Mouse (Mus musculus) heart, embryonic 16.5 days (tissue): ENCODE measurements at regions not wholly inside any gene's neighbourhood (a gene's known extent, or its start where the extent isn't known, plus 50 kb on each side); places are given as distances from the start of the nearest gene placed in this dataset.

Experiments used
- ATAC-seq: fragments of 200-750 bp; cut with Nextera tagmentation; replicated peaks from 2 replicates; pipeline ENCODE4 v1.8.0; 2017; ENCODE audit warnings: moderate number of reproducible peaks; ENCODE audit not compliant: insufficient read depth, low FRiP score; ENCODE audit errors: extremely low read depth
- H3K27ac ChIP-seq: fragments of 300-500 bp; sonication (generic); 2 replicates; pipeline ENCODE4 v1.5.1; 2014; ENCODE audit warnings: mild to moderate bottlenecking, low read length, control low read depth, moderate library complexity
- H3K27me3 ChIP-seq: fragments of 300-500 bp; sonication (generic); 2 replicates; pipeline ENCODE4 v1.6.1; 2014; ENCODE audit warnings: low read length, mixed read lengths; ENCODE audit not compliant: control insufficient read depth, insufficient read depth
- H3K36me3 ChIP-seq: fragments of 300-500 bp; sonication (generic); 2 replicates; pipeline ENCODE4 v1.6.1; 2014; ENCODE audit not compliant: control insufficient read depth, insufficient read depth
- H3K4me1 ChIP-seq: fragments of 300-500 bp; sonication (generic); 2 replicates; pipeline ENCODE4 v1.6.1; 2014; ENCODE audit warnings: low read length, mixed read lengths; ENCODE audit not compliant: control insufficient read depth, insufficient read depth
- H3K4me2 ChIP-seq: fragments of 300-500 bp; sonication (generic); 2 replicates; pipeline ENCODE4 v1.6.1; 2014; ENCODE audit warnings: low read depth, mild to moderate bottlenecking, control low read depth, low read length
- H3K4me3 ChIP-seq: fragments of 300-500 bp; sonication (generic); 2 replicates; pipeline ENCODE4 v1.5.1; 2014; ENCODE audit warnings: mild to moderate bottlenecking, control low read depth, low read length
- H3K9ac ChIP-seq: fragments of 300-500 bp; sonication (generic); 2 replicates; pipeline ENCODE4 v1.6.1; 2014; ENCODE audit warnings: low read length, control low read depth
- H3K9me3 ChIP-seq: fragments of 300-500 bp; sonication (generic); replicated peaks from 2 replicates; pipeline ENCODE4 v1.6.1; 2016; ENCODE audit warnings: low read length; ENCODE audit not compliant: control insufficient read depth
- WGBS: fragments of 180-500 bp; shearing (Covaris S2); extraction: QIAGEN DNeasy Blood & Tissue Kit; methylation state at CpG from one replicate; pipeline ENCODE4 v1.1.7; 2014; 5-methylcytosine and 5-hydroxymethylcytosine counted together

DNA sequence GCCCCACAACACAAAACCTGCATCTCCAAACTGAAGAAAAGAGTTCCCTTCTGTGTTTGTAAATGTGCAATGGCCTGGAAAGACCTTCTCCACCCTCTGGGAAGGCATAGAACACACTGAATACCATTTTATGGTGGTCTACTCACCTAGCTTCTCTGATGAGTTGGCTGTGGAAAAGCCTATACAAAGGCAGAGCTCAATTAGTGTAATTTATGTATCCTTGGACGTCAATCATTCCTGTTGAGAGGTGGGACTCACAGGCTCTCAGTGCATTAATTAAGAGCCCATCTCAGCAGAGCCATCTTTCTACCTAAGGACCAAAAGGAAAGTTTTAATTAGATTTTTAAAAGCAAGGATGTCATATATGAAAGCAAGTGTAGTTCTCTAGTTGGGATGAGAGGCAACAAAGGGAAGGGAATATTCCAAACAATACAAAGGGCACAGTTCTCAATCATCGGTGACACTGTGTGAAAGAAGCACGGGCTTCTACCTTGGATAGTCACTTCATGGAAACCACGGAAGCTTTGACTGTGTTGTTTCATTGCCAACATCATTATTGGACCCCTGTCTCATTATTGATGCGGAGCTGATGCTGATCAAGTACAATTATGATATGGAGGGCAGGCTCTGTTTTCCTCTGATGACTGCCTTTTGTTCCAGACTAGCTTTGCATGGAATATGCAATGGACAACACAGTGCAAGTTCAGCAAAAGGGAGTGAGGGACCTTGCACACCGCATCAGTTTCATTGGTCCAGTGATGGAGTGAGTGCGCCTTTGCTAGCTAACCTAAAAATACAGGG is 392.5 kb upstream of the Tenm3 start:
- Histone ChIP-seq H3K4me1 (no peaks in the 10 kb centered on the region), H3K4me3 (no peak overlapping the region), H3K9ac (no peak overlapping the region), H3K36me3 (no peaks in the 10 kb centered on the region), H3K27me3 (no peaks in the 10 kb centered on the region), H3K27ac (no peak overlapping the region), H3K4me2 (no peak overlapping the region), H3K9me3 (no peaks in the 10 kb centered on the region)
- ATAC-seq, result no peak
- 80% methylated on average over 7 of the region's 7 CpGs for WGBS

DNA sequence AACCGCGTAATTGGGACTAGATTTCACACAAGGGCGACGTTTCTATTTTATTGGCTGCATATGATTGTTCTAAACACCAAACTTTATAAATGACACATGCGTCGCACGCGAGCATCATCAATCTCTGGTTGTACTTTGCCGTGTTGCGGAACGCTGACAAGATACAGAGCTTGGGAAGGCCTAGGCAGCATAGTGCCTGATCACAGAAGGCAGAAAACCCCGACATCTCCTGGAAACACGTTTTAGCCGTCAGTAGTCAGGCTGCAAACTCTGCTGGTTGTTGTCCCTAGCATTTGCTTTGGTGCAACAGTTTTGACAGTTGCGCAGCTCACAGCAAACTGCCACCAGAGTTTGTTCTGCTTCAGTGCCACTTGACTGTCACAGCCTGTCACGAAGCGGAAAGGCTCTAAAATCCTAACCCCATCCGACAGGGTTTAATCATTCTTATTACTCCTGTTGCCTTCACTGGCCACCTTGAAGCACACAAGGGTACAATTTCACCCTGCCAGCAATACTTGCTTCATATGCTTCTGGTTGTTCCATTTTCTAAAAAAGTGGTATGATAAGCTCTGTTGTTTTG is 380.2 kb upstream of the Tenm3 start:
- H3K36me3 ChIP-seq, result no peaks in the 10 kb centered on the region
- H3K4me2 ChIP-seq, result no peak overlapping the region
- no peak overlapping the region for H3K27ac ChIP-seq
- H3K4me1 ChIP-seq, result no peaks in the 10 kb centered on the region
- no peak overlapping the region for H3K9ac ChIP-seq
- no peaks in the 10 kb centered on the region for H3K27me3 ChIP-seq
- H3K4me3 ChIP-seq, result no peak overlapping the region
- 79% methylated on average over 18 of the region's 18 CpGs for WGBS
- H3K9me3 ChIP-seq, result no peaks in the 10 kb centered on the region
- no peak for ATAC-seq

DNA sequence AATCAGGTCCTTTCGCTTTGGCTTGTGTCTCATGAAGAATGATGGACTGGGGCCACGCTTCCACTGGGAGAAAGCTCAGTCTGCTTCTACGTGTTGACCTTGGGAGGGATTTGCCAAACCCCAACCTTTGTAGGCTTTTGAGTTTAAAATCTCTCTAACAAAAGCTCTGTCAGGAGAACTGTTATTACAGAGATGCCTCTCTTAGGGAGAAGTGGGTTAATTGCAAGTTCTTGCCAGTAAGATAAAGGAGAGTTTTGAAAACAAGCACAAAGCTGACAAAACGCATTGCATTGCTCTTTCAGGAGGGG is 351.5 kb upstream of the Tenm3 start:
- H3K27ac ChIP-seq, result no peak overlapping the region
- 74% methylated on average over 4 of the region's 4 CpGs for WGBS
- no peak for ATAC-seq

DNA sequence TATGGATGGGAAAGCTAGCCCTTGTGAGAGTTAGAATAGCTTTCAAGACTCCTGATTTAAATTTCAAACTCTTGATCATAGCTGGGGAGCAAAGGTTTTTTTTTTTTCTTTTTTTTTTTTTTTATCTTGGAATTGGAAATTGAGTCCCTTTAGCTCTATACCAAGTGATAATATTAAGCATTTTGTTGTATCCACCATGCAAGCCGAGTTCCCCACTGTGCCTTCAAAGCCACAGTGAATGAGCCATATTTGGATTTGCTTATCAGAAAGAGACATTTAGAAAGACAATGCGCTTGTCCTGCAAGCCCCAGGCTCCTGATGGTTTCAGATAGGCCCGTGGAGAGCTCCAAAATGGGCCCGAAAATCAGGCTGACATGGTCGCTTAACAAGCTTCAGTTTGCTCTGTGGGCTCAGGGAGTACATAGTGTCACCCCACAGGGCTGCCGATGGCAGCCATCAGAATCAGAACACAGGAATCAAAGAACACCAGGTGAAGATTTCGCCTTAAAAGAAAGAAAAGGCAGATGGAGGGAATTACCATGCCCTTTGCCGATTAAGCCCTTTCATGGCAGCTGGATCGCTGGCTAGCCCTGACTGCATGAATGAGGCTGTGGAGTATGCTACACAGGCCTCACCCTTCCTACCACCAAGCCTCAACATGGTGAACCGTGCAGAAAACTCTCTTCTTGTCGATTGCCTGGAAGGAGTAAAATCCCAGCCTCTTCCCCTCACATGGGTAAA is 351.0 kb upstream of the Tenm3 start:
- Histone ChIP-seq H3K4me2 (no peak overlapping the region), H3K4me1 (no peaks in the 10 kb centered on the region), H3K36me3 (no peaks in the 10 kb centered on the region), H3K4me3 (no peak overlapping the region), H3K27me3 (no peaks in the 10 kb centered on the region), H3K27ac (no peak overlapping the region), H3K9ac (no peak overlapping the region), H3K9me3 (no peaks in the 10 kb centered on the region)
- WGBS, result 65% methylated on average over 11 of the region's 11 CpGs
- no peak for ATAC-seq

More for the DNA sequence above, 351.5 kb upstream of the Tenm3 start:
- Histone ChIP-seq H3K9me3 (0 out of 2 replicates have a peak, but pooled peaks cover under 1% of the 10 kb centered on the region), H3K4me1 (no peaks in the 10 kb centered on the region), H3K27me3 (no peaks in the 10 kb centered on the region), H3K36me3 (no peaks in the 10 kb centered on the region), H3K4me2 (no peak overlapping the region), H3K9ac (no peak overlapping the region), H3K4me3 (no peak overlapping the region)

DNA sequence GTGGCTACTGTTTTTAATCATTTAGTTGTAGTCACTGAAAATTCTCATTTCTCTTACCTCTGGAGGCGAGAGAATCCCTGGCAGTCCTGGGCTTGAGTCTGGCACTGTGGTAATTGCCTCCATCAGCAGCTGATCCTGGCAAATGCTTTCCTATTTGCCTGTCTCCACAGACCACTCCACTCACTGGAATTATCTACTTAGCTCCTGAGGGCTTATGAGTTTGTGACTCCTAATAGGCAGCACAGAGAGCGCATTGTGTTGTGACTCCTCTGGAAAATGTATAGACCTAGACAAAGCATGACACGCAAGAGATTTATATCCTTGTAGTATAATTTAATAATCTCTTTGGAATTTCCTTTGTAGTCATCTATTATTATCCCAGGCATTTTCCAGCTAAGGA is 343.1 kb upstream of the Tenm3 start:
- WGBS, result 79% methylated on average over 3 of the region's 3 CpGs
- no peak overlapping the region for H3K4me3 ChIP-seq
- H3K4me1 ChIP-seq, result no peaks in the 10 kb centered on the region
- H3K36me3 ChIP-seq, result no peaks in the 10 kb centered on the region
- H3K4me2 ChIP-seq, result no peak overlapping the region
- H3K9ac ChIP-seq, result no peak overlapping the region
- H3K27ac ChIP-seq, result no peak overlapping the region
- no peak for ATAC-seq
- no peaks in the 10 kb centered on the region for H3K27me3 ChIP-seq
- no peaks in the 10 kb centered on the region for H3K9me3 ChIP-seq

DNA sequence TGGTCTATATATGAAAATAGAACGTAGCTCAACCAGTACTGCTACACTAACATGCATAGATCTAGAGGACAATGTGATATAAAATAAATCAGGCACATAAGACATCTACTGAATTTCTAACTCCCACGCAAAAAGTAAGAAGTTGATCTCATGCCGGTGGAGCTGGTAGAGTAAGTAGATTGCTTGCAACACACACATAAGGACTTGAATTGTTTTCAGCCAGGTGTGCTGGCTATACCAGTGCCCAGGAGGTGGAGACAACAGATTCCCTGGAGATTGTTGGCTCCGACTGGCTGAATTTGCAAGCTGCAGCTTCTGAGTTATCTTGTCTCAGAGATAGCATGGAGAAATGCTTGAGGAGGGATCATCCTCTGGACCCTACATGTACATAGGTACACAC is 331.6 kb upstream of the Tenm3 start:
- Histone ChIP-seq H3K4me3 (no peak overlapping the region), H3K36me3 (no peaks in the 10 kb centered on the region), H3K9ac (no peak overlapping the region), H3K4me2 (no peak overlapping the region), H3K27me3 (no peaks in the 10 kb centered on the region), H3K4me1 (no peaks in the 10 kb centered on the region), H3K27ac (no peak overlapping the region), H3K9me3 (no peaks in the 10 kb centered on the region)
- 70% methylated on average over 4 of the region's 4 CpGs for WGBS
- ATAC-seq, result no peak

DNA sequence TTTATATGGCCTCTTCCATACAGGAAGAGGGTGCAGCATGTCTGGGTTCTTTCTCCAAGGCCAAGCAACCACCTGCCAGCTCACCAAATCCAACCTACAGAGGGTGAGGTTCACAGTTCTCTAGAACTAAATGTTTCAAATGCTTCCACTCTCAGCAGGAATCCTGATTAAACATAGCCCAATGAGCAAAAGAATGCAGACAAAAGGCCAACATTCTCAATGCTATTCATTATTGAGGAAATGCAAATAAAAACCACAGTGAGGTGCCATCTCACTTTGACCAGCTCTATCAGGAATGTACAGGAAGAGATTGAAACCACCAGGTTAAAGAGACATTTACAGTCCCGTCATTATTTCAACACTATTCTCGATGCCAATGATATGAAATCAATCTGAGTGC is 331.2 kb upstream of the Tenm3 start:
- H3K9ac ChIP-seq, result no peak overlapping the region
- no peaks in the 10 kb centered on the region for H3K9me3 ChIP-seq
- H3K4me2 ChIP-seq, result no peak overlapping the region
- no peaks in the 10 kb centered on the region for H3K27me3 ChIP-seq
- no peak for ATAC-seq
- no peaks in the 10 kb centered on the region for H3K4me1 ChIP-seq
- H3K4me3 ChIP-seq, result no peak overlapping the region
- WGBS, result 81% methylated on average over 2 of the region's 2 CpGs
- H3K36me3 ChIP-seq, result no peaks in the 10 kb centered on the region
- H3K27ac ChIP-seq, result no peak overlapping the region

DNA sequence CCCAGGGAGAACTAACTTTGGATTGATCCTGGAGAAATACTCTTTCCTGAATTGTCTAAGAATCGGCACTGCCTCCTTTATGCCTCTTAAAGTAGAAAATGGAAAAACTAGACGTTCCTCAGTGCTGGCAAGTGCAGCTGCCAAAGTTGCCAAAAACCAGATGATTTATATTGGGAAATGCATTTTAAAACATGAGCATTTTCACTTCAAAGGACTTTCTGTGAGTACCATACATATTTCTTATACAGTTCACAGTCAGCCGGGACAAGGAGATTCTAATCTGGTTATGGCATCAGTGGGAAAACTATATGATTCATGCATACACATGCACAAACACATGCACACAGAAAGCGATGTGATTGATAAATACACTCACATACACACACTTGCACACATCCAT is 315.6 kb upstream of the Tenm3 start:
- ATAC-seq, result no peak
- WGBS, result 69% methylated on average over 4 of the region's 4 CpGs

DNA sequence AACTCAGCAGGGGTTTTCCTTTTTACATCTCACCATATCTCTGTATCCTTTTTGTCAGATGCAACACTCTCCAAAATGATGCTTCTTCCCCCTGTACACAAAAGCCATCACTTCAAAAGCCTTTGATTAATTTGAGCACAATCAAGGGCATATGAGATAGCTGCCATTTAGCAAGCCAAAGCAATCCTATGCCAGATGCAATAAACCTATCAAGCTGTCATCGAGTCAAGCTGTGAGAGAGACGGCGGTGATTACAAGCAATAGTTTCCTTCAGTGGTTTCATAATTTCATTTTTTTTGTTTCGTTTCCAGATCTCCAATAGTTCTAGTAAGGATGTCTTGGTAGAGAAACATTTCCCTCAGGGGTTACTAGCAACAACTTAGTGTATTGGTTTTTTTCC is 314.4 kb upstream of the Tenm3 start:
- no peak overlapping the region for H3K4me2 ChIP-seq

More for the DNA sequence above, 315.6 kb upstream of the Tenm3 start:
- Histone ChIP-seq H3K9ac (no peak overlapping the region), H3K4me2 (no peak overlapping the region), H3K4me3 (no peak overlapping the region), H3K4me1 (no peaks in the 10 kb centered on the region), H3K27ac (no peak overlapping the region), H3K36me3 (no peaks in the 10 kb centered on the region), H3K9me3 (no peaks in the 10 kb centered on the region), H3K27me3 (no peaks in the 10 kb centered on the region)

More for the DNA sequence above, 314.4 kb upstream of the Tenm3 start:
- no peak for ATAC-seq
- Histone ChIP-seq H3K36me3 (no peaks in the 10 kb centered on the region), H3K27me3 (no peaks in the 10 kb centered on the region), H3K4me1 (no peaks in the 10 kb centered on the region), H3K4me3 (no peak overlapping the region), H3K27ac (no peak overlapping the region), H3K9ac (no peak overlapping the region), H3K9me3 (no peaks in the 10 kb centered on the region)
- WGBS, result 56% methylated on average over 4 of the region's 4 CpGs
